Mouse (Mus musculus) spleen, postnatal 10 days (tissue): ENCODE measurements around the gene Krtap10-4.
"Not testable (repeated sequence)": the region's sequence is repeated elsewhere in the genome, so short reads cannot be mapped to it uniquely, and the experiment has no call there.

Source experiments
- DNase-seq, 2 experiments: peaks; one replicate each; pipeline ENCODE4 v3.0.0; 2021 to 2022; ENCODE audit warnings: low spot score in 2 of 2

The Krtap10-4 gene

GRCm38 (mm10) chr10:77788621-77789020 lies 38.3 kb downstream of the Krtap10-4 start:
- no peak for DNase-seq

GRCm38 (mm10) chr10:77787876-77788275 lies 39.0 kb downstream of the Krtap10-4 start, which contains the start of gene Gm7137:
Gm7137 (minus strand) TSS chr10:77788200.
- not testable (repeated sequence) for DNase-seq

- not testable (repeated sequence) for DNase-seq
These were observed 43.5 kb downstream of the Krtap10-4 start for GRCm38 (mm10) chr10:77783396-77783795.

GRCm38 (mm10) chr10:77782442-77782841 lies 44.5 kb downstream of the Krtap10-4 start, which contains the start of gene Gm3250:
Gm3250 (minus strand) TSS chr10:77782542.
- not testable (repeated sequence) for DNase-seq

- not testable (repeated sequence) for DNase-seq
These were observed 50.1 kb downstream of the Krtap10-4 start, which contains the start of gene Gm7138 for GRCm38 (mm10) chr10:77776844-77777243. Gm7138 (minus strand) TSS chr10:77776944.
